Mouse (Mus musculus) heart, embryonic 13.5 days (tissue): ENCODE results near the gene Phactr3. TPM values are rescaled to one million over a fixed set of nuclear protein-coding genes. Genes with fewer than 3 reads are reported as not detected.

Source experiments
- ATAC-seq: fragments of 200-750 bp; cut with Nextera tagmentation; 2 replicates; pipeline ENCODE4 v1.8.0; 2017; ENCODE audit warnings: moderate TSS enrichment; ENCODE audit not compliant: insufficient number of reproducible peaks, low FRiP score, low TSS enrichment; ENCODE audit errors: extremely low read depth
- H3K27ac ChIP-seq: fragments of 300-500 bp; sonication (generic); replicated peaks from 2 replicates; pipeline ENCODE4 v1.5.1; 2015; ENCODE audit warnings: moderate library complexity, mild to moderate bottlenecking, inconsistent platforms
- H3K27me3 ChIP-seq: fragments of 300-500 bp; sonication (generic); replicated peaks from 2 replicates; pipeline ENCODE4 v1.6.1; 2015; ENCODE audit warnings: mild to moderate bottlenecking, inconsistent platforms
- H3K36me3 ChIP-seq: fragments of 300-500 bp; sonication (generic); 2 replicates; pipeline ENCODE4 v1.6.1; 2015; ENCODE audit warnings: mild to moderate bottlenecking, inconsistent platforms
- H3K4me1 ChIP-seq: fragments of 300-500 bp; sonication (generic); 2 replicates; pipeline ENCODE4 v1.6.1; 2015; ENCODE audit warnings: inconsistent platforms
- H3K4me2 ChIP-seq: fragments of 300-500 bp; sonication (generic); 2 replicates; pipeline ENCODE4 v1.6.1; 2015; ENCODE audit warnings: inconsistent platforms, mild to moderate bottlenecking, moderate library complexity
- H3K4me3 ChIP-seq: fragments of 300-500 bp; sonication (generic); 2 replicates; pipeline ENCODE4 v1.5.1; 2015; ENCODE audit warnings: moderate library complexity, mild to moderate bottlenecking, inconsistent platforms
- H3K9ac ChIP-seq: fragments of 300-500 bp; sonication (generic); 2 replicates; pipeline ENCODE4 v1.6.1; 2015; ENCODE audit warnings: inconsistent platforms, mild to moderate bottlenecking, moderate library complexity
- H3K9me3 ChIP-seq: fragments of 300-500 bp; sonication (generic); 2 replicates; pipeline ENCODE4 v1.6.1; 2016; ENCODE audit warnings: inconsistent platforms
- WGBS: fragments of 180-500 bp; shearing (Covaris S2); methylation state at CpG from one replicate; pipeline ENCODE4 v1.1.7; 2015; ENCODE audit warnings: mixed read lengths; 5-methylcytosine and 5-hydroxymethylcytosine counted together
- polyA plus RNA-seq: library from polyadenylated mRNA; unstranded; fragments of >200 nt; fragmentation: Nextera tagmentation; extraction: Ambion mirVana; gene quantifications from 2 replicates; pipeline ENCODE4 v1.2.1, GENCODE M21; 2015

Gene Phactr3
- polyA plus RNA-seq, 1 experiment from 2014 or later: 6.8 TPM

GRCm38 (mm10) chr2:178194908-178195307, 76.1 kb downstream of the Phactr3 start:
- no peak overlapping the region for H3K4me3 ChIP-seq
- peak overlapping the region; percentile 53 for H3K27ac ChIP-seq
- no peak overlapping the region for H3K9ac ChIP-seq
- no peak overlapping the region; the same call in 1 of the 2 replicates for H3K4me2 ChIP-seq
- WGBS: 24% methylated on average over 5 of the region's 5 CpGs
- ATAC-seq: no peak
- no peaks in the 10 kb centered on the region for H3K27me3 ChIP-seq
- H3K9me3 ChIP-seq: no peaks in the 10 kb centered on the region
- peaks cover 29% of the 10 kb centered on the region for H3K4me1 ChIP-seq
- H3K36me3 ChIP-seq: no peaks in the 10 kb centered on the region

GRCm38 (mm10) chr2:178196038-178196437, 77.3 kb downstream of the Phactr3 start:
- Histone ChIP-seq H3K4me2 (no peak overlapping the region), H3K4me3 (no peak overlapping the region), H3K9me3 (no peaks in the 10 kb centered on the region), H3K27ac (no peak overlapping the region), H3K27me3 (no peaks in the 10 kb centered on the region), H3K4me1 (peaks cover 29% of the 10 kb centered on the region), H3K9ac (no peak overlapping the region), H3K36me3 (no peaks in the 10 kb centered on the region)
- no peak for ATAC-seq
- WGBS: 80% methylated on average over 6 of the region's 6 CpGs

GRCm38 (mm10) chr2:178197542-178197941, 78.8 kb downstream of the Phactr3 start:
- ATAC-seq: no peak
- no peaks in the 10 kb centered on the region for H3K27me3 ChIP-seq
- H3K36me3 ChIP-seq: no peaks in the 10 kb centered on the region
- H3K4me2 ChIP-seq: no peak overlapping the region
- WGBS: 49% methylated on average over 1 of the region's 1 CpGs
- H3K27ac ChIP-seq: no peak overlapping the region
- H3K9ac ChIP-seq: no peak overlapping the region
- peaks cover 29% of the 10 kb centered on the region for H3K4me1 ChIP-seq
- H3K4me3 ChIP-seq: no peak overlapping the region
- no peaks in the 10 kb centered on the region for H3K9me3 ChIP-seq

- H3K27me3 ChIP-seq: no peaks in the 10 kb centered on the region
- no peaks in the 10 kb centered on the region for H3K9me3 ChIP-seq
- H3K9ac ChIP-seq: no peak overlapping the region
- no peak overlapping the region for H3K27ac ChIP-seq
- no peak overlapping the region for H3K4me3 ChIP-seq
- no peak for ATAC-seq
- H3K4me2 ChIP-seq: no peak overlapping the region
- H3K36me3 ChIP-seq: no peaks in the 10 kb centered on the region
- 66% methylated on average over 10 of the region's 10 CpGs for WGBS
- H3K4me1 ChIP-seq: peaks cover 28% of the 10 kb centered on the region
These were observed 85.7 kb downstream of the Phactr3 start for GRCm38 (mm10) chr2:178204455-178204854.

- Histone ChIP-seq H3K9ac (no peak overlapping the region), H3K4me3 (no peak overlapping the region), H3K27ac (peak overlapping the region; percentile 83), H3K36me3 (no peaks in the 10 kb centered on the region), H3K4me1 (peaks cover 36% of the 10 kb centered on the region), H3K4me2 (no peak overlapping the region), H3K9me3 (no peaks in the 10 kb centered on the region), H3K27me3 (no peaks in the 10 kb centered on the region)
- peak; percentile 13; the same call in 1 of the 2 replicates for ATAC-seq
- 44% methylated on average over 5 of the region's 5 CpGs for WGBS
These were observed 89.4 kb downstream of the Phactr3 start for GRCm38 (mm10) chr2:178208186-178208600.

GRCm38 (mm10) chr2:178213826-178214225, 95.1 kb downstream of the Phactr3 start:
- WGBS: 48% methylated on average over 2 of the region's 2 CpGs
- Histone ChIP-seq H3K4me1 (peaks cover 15% of the 10 kb centered on the region), H3K27me3 (no peaks in the 10 kb centered on the region), H3K4me2 (no peak overlapping the region), H3K9me3 (no peaks in the 10 kb centered on the region), H3K9ac (no peak overlapping the region), H3K27ac (no peak overlapping the region), H3K4me3 (no peak overlapping the region), H3K36me3 (no peaks in the 10 kb centered on the region)
- no peak for ATAC-seq

- Histone ChIP-seq H3K36me3 (no peaks in the 10 kb centered on the region), H3K27me3 (no peaks in the 10 kb centered on the region), H3K4me1 (peaks cover 19% of the 10 kb centered on the region), H3K4me3 (no peak overlapping the region), H3K4me2 (no peak overlapping the region), H3K9ac (no peak overlapping the region), H3K9me3 (no peaks in the 10 kb centered on the region), H3K27ac (no peak overlapping the region)
- ATAC-seq: no peak
- 69% methylated on average over 1 of the region's 1 CpGs for WGBS
These were observed 95.8 kb downstream of the Phactr3 start for GRCm38 (mm10) chr2:178214531-178214930.

- Histone ChIP-seq H3K4me1 (peaks cover 21% of the 10 kb centered on the region), H3K4me3 (no peak overlapping the region), H3K4me2 (no peak overlapping the region), H3K9me3 (no peaks in the 10 kb centered on the region), H3K36me3 (no peaks in the 10 kb centered on the region), H3K27me3 (no peaks in the 10 kb centered on the region), H3K27ac (no peak overlapping the region), H3K9ac (no peak overlapping the region)
- 53% methylated on average over 4 of the region's 4 CpGs for WGBS
- no peak for ATAC-seq
These were observed 99.7 kb downstream of the Phactr3 start for GRCm38 (mm10) chr2:178218461-178218860.

- ATAC-seq: 0 out of 2 replicates have a peak, but pooled peaks have one; percentile 47
- H3K27ac ChIP-seq: peak overlapping the region; percentile 29; the same call in 1 of the 2 replicates
- 37% methylated on average over 5 of the region's 5 CpGs for WGBS
These were observed 100.8 kb downstream of the Phactr3 start for GRCm38 (mm10) chr2:178219454-178220147.

GRCm38 (mm10) chr2:178220148-178220717, 101.5 kb downstream of the Phactr3 start:
- no peak for ATAC-seq
- Histone ChIP-seq H3K4me2 (no peak overlapping the region), H3K9me3 (no peaks in the 10 kb centered on the region), H3K4me1 (peaks cover 21% of the 10 kb centered on the region), H3K4me3 (no peak overlapping the region), H3K27me3 (no peaks in the 10 kb centered on the region), H3K9ac (no peak overlapping the region), H3K27ac (no peak overlapping the region), H3K36me3 (no peaks in the 10 kb centered on the region)
- WGBS: 52% methylated on average over 3 of the region's 3 CpGs

More at GRCm38 (mm10) chr2:178219454-178220147, 100.8 kb downstream of the Phactr3 start:
- Histone ChIP-seq H3K27me3 (no peaks in the 10 kb centered on the region), H3K9ac (no peak overlapping the region), H3K36me3 (no peaks in the 10 kb centered on the region), H3K4me3 (no peak overlapping the region), H3K4me2 (no peak overlapping the region), H3K9me3 (no peaks in the 10 kb centered on the region), H3K4me1 (peaks cover 21% of the 10 kb centered on the region)

GRCm38 (mm10) chr2:178221003-178221402, 102.2 kb downstream of the Phactr3 start:
- WGBS: 87% methylated on average over 3 of the region's 3 CpGs
- Histone ChIP-seq H3K4me1 (peaks cover 21% of the 10 kb centered on the region), H3K4me2 (no peak overlapping the region), H3K27me3 (no peaks in the 10 kb centered on the region), H3K9ac (no peak overlapping the region), H3K27ac (no peak overlapping the region), H3K9me3 (no peaks in the 10 kb centered on the region), H3K36me3 (no peaks in the 10 kb centered on the region), H3K4me3 (no peak overlapping the region)
- no peak for ATAC-seq

GRCm38 (mm10) chr2:178229231-178229630, 110.5 kb downstream of the Phactr3 start:
- no peak overlapping the region for H3K27ac ChIP-seq
- H3K36me3 ChIP-seq: no peaks in the 10 kb centered on the region
- WGBS: 81% methylated on average over 8 of the region's 8 CpGs
- ATAC-seq: no peak
- no peak overlapping the region for H3K4me2 ChIP-seq
- peaks cover 6% of the 10 kb centered on the region for H3K9me3 ChIP-seq
- H3K27me3 ChIP-seq: no peaks in the 10 kb centered on the region
- no peak overlapping the region for H3K4me3 ChIP-seq
- no peaks in the 10 kb centered on the region for H3K4me1 ChIP-seq
- H3K9ac ChIP-seq: no peak overlapping the region
